Mouse (Mus musculus): Measurements from ENCODE around the gene Tor1a. TPM values are rescaled to one million over a fixed set of nuclear protein-coding genes. Genes with fewer than 3 reads are reported as not detected.
A peak's percentile ranks its signal among the peaks of the same experiment; 100 is the strongest.

The Tor1a gene
- polyA plus RNA-seq, 1 experiment from 2014 or later: 69.1 TPM

GRCm38 (mm10) chr2:30914836-30915235, 52.9 kb downstream of the Tor1a start:
- Histone ChIP-seq H3K9ac (ENCODE audit: low read depth, low read length) (no peak overlapping the region), H3K4me1 (replicated peaks; ENCODE audit: insufficient read depth, low read length) (peaks cover 5% of the 10 kb centered on the region; the same call in 1 of the 2 replicates), H3K36me3 (ENCODE audit: insufficient read depth, low read length) (no peaks in the 10 kb centered on the region), H3K4me2 (ENCODE audit: low read length) (no peak overlapping the region), H3K4me3 (replicated peaks; ENCODE audit: low read depth, low read length) (no peak overlapping the region), H3K27ac (no peak overlapping the region), H3K27me3 (ENCODE audit: insufficient read depth, low read length) (no peaks in the 10 kb centered on the region), H3K9me3 (replicated peaks; ENCODE audit: low read length) (no peaks in the 10 kb centered on the region)
- no peak for TF ChIP-seq CTCF (IDR thresholded peaks at IDR 0.05; ENCODE audit: low read depth)
- no peak for DNase-seq (ENCODE audit: low spot score)
- WGBS: 57% methylated on average over 3 of the region's 3 CpGs
- ATAC-seq (replicated peaks; ENCODE audit: low FRiP score, low read depth): no peak

- Histone ChIP-seq H3K4me3 (replicated peaks; ENCODE audit: low read depth, low read length) (no peak overlapping the region), H3K9ac (ENCODE audit: low read depth, low read length) (no peak overlapping the region), H3K27ac (no peak overlapping the region), H3K9me3 (replicated peaks; ENCODE audit: low read length) (no peaks in the 10 kb centered on the region), H3K4me1 (replicated peaks; ENCODE audit: insufficient read depth, low read length) (peaks cover 5% of the 10 kb centered on the region; the same call in 1 of the 2 replicates), H3K4me2 (ENCODE audit: low read length) (no peak overlapping the region), H3K36me3 (ENCODE audit: insufficient read depth, low read length) (no peaks in the 10 kb centered on the region), H3K27me3 (ENCODE audit: insufficient read depth, low read length) (no peaks in the 10 kb centered on the region)
- WGBS: 84% methylated on average over 8 of the region's 8 CpGs
- ATAC-seq (replicated peaks; ENCODE audit: low FRiP score, low read depth): no peak
- no peak for TF ChIP-seq CTCF (IDR thresholded peaks at IDR 0.05; ENCODE audit: low read depth)
- no peak for DNase-seq (ENCODE audit: low spot score)
Measured at GRCm38 (mm10) chr2:30913022-30913421, 54.7 kb downstream of the Tor1a start.

- DNase-seq (ENCODE audit: low spot score): peak; percentile 54
- no peak for TF ChIP-seq CTCF (IDR thresholded peaks at IDR 0.05; ENCODE audit: low read depth)
Measured at GRCm38 (mm10) chr2:30912291-30912773, 55.4 kb downstream of the Tor1a start.

More at GRCm38 (mm10) chr2:30912291-30912773, 55.4 kb downstream of the Tor1a start:
- no peak overlapping the region for H3K9ac ChIP-seq (ENCODE audit: low read depth, low read length)
- no peaks in the 10 kb centered on the region for H3K36me3 ChIP-seq (ENCODE audit: insufficient read depth, low read length)
- peaks cover 5% of the 10 kb centered on the region; the same call in 1 of the 2 replicates for H3K4me1 ChIP-seq (replicated peaks; ENCODE audit: insufficient read depth, low read length)
- no peak overlapping the region for H3K4me2 ChIP-seq (ENCODE audit: low read length)
- no peak overlapping the region for H3K4me3 ChIP-seq (replicated peaks; ENCODE audit: low read depth, low read length)
- H3K27ac ChIP-seq: peak overlapping the region; percentile 50; the same call in 1 of the 2 replicates
- ATAC-seq (replicated peaks; ENCODE audit: low FRiP score, low read depth): no peak
- 9% methylated on average over 4 of the region's 4 CpGs for WGBS
- no peaks in the 10 kb centered on the region for H3K9me3 ChIP-seq (replicated peaks; ENCODE audit: low read length)
- no peaks in the 10 kb centered on the region for H3K27me3 ChIP-seq (ENCODE audit: insufficient read depth, low read length)

Other genes starting within 250 kb of the Tor1a start
- gene 1700001O22Rik, start 164.3 kb downstream of the Tor1a start, polyA plus RNA-seq (2015; fragmentation: Nextera tagmentation; extraction: Ambion mirVana): 4.6 TPM in 2 replicates
- gene Ntmt1, start 160.1 kb downstream of the Tor1a start, polyA plus RNA-seq (2015; fragmentation: Nextera tagmentation; extraction: Ambion mirVana): 77.4 and 81.4 TPM in 2 replicates
- gene Asb6, start 137.6 kb downstream of the Tor1a start, polyA plus RNA-seq (2015; fragmentation: Nextera tagmentation; extraction: Ambion mirVana): 26.1 and 26.9 TPM in 2 replicates
- gene Prrx2, start 133.0 kb downstream of the Tor1a start, polyA plus RNA-seq (2015; fragmentation: Nextera tagmentation; extraction: Ambion mirVana): 5.8 and 6.9 TPM in 2 replicates
- 44.2 and 47.9 TPM in 2 replicates for gene Ptges, start 38.1 kb downstream of the Tor1a start, polyA plus RNA-seq (2015; fragmentation: Nextera tagmentation; extraction: Ambion mirVana)
- 34.8 and 35.3 TPM in 2 replicates for gene Tor1b, start 15.0 kb downstream of the Tor1a start, polyA plus RNA-seq (2015; fragmentation: Nextera tagmentation; extraction: Ambion mirVana)
- 47.2 and 48.4 TPM in 2 replicates for gene BC005624, start 14.3 kb upstream of the Tor1a start, polyA plus RNA-seq (2015; fragmentation: Nextera tagmentation; extraction: Ambion mirVana)
- gene Usp20, start 14.3 kb upstream of the Tor1a start, polyA plus RNA-seq (2015; fragmentation: Nextera tagmentation; extraction: Ambion mirVana): 12.9 and 15.9 TPM in 2 replicates
- gene Fnbp1, start 174.1 kb upstream of the Tor1a start, polyA plus RNA-seq (2015; fragmentation: Nextera tagmentation; extraction: Ambion mirVana): 12.3 and 14.0 TPM in 2 replicates
- 30.7 and 32.3 TPM in 2 replicates for gene Gpr107, start 184.4 kb upstream of the Tor1a start, polyA plus RNA-seq (2015; fragmentation: Nextera tagmentation; extraction: Ambion mirVana)